13 mouse cellular contexts compared by ENCODE assay signal in genomic region chr3:32690008-32690407, GRCm38 (mm10).
"Had no signal": no experiment of that assay in that cellular context is flagged by ENCODE, and none has a peak within 500 bp of the region (broad histone marks: within the 10 kb centered on the region; RNA-seq: fewer than 3 reads in every experiment).

No protein-coding gene starts in this region.

- DNase-seq: kidney, adult 18-20 months; kidney, postnatal 10 days; kidney, postnatal 4 days; left cerebral cortex, postnatal 4 days; lung, adult 2 months; lung, postnatal 36 days; midbrain, embryonic 14.5 days; thymus, adult 18-20 months; thymus, postnatal 25 days had no signal

- H3K4me3 ChIP-seq: layer of hippocampus, adult 2 months; midbrain, embryonic 10.5 days; neural tube, embryonic 12.5 days had no signal

- H3K4me2 ChIP-seq: neural tube, embryonic 12.5 days had no signal

- ATAC-seq: lung, postnatal 0 days had no signal

- H3K27me3 ChIP-seq: neural tube, embryonic 12.5 days had no signal

- H3K9ac ChIP-seq: neural tube, embryonic 12.5 days had no signal

- H3K4me1 ChIP-seq: neural tube, embryonic 12.5 days had no signal

- H3K9me3 ChIP-seq: midbrain, embryonic 10.5 days; neural tube, embryonic 12.5 days had no signal

- H3K27ac ChIP-seq: layer of hippocampus, adult 2 months; midbrain, embryonic 10.5 days; neural tube, embryonic 12.5 days had no signal

- H3K36me3 ChIP-seq: midbrain, embryonic 10.5 days; neural tube, embryonic 12.5 days had no signal
